Mouse (Mus musculus): ENCODE results near the gene Dennd4a. TPM values are rescaled to one million over a fixed set of nuclear protein-coding genes. Genes with fewer than 3 reads are reported as not detected.

The Dennd4a gene
- polyA plus RNA-seq, 1 experiment from 2014 or later, result 10.1 TPM

GRCm38 (mm10) chr9:64786216-64786905, 24.8 kb upstream of the Dennd4a start:
- 83% methylated on average over 9 of the region's 9 CpGs for WGBS

GRCm38 (mm10) chr9:64788070-64788469, 23.1 kb upstream of the Dennd4a start:
- H3K4me3 ChIP-seq (ENCODE audit: low read depth, low read length), result no peak overlapping the region
- H3K9ac ChIP-seq (ENCODE audit: low read depth, low read length), result no peak overlapping the region
- no peak for DNase-seq (ENCODE audit: low spot score)
- H3K4me2 ChIP-seq (replicated peaks; ENCODE audit: low read depth, low read length), result no peak overlapping the region
- ATAC-seq (ENCODE audit: low FRiP score), result no peak
- no peaks in the 10 kb centered on the region for H3K36me3 ChIP-seq (ENCODE audit: control insufficient read depth, insufficient read depth, low read length)
- no peaks in the 10 kb centered on the region for H3K27me3 ChIP-seq (ENCODE audit: control insufficient read depth, insufficient read depth, low read length)
- no peaks in the 10 kb centered on the region for H3K9me3 ChIP-seq (ENCODE audit: control insufficient read depth, low read length)
- 94% methylated on average over 7 of the region's 7 CpGs for WGBS
- no peaks in the 10 kb centered on the region for H3K4me1 ChIP-seq (replicated peaks; ENCODE audit: control insufficient read depth, insufficient read depth, low read length)
- H3K27ac ChIP-seq (ENCODE audit: low read depth, low read length), result no peak overlapping the region

More at GRCm38 (mm10) chr9:64786216-64786905, 24.8 kb upstream of the Dennd4a start:
- no peak overlapping the region for H3K27ac ChIP-seq (ENCODE audit: low read depth, low read length)
- no peak for DNase-seq (ENCODE audit: low spot score)
- no peak overlapping the region for H3K4me2 ChIP-seq (replicated peaks; ENCODE audit: low read depth, low read length)
- no peak overlapping the region for H3K9ac ChIP-seq (ENCODE audit: low read depth, low read length)
- H3K36me3 ChIP-seq (ENCODE audit: control insufficient read depth, insufficient read depth, low read length), result no peaks in the 10 kb centered on the region
- no peaks in the 10 kb centered on the region for H3K4me1 ChIP-seq (replicated peaks; ENCODE audit: control insufficient read depth, insufficient read depth, low read length)
- H3K27me3 ChIP-seq (ENCODE audit: control insufficient read depth, insufficient read depth, low read length), result no peaks in the 10 kb centered on the region
- no peak overlapping the region for H3K4me3 ChIP-seq (ENCODE audit: low read depth, low read length)
- ATAC-seq (ENCODE audit: low FRiP score), result no peak
- H3K9me3 ChIP-seq (ENCODE audit: control insufficient read depth, low read length), result no peaks in the 10 kb centered on the region

GRCm38 (mm10) chr9:64789341-64789761, 21.8 kb upstream of the Dennd4a start:
- Histone ChIP-seq H3K27me3 (ENCODE audit: control insufficient read depth, insufficient read depth, low read length) (no peaks in the 10 kb centered on the region), H3K4me1 (replicated peaks; ENCODE audit: control insufficient read depth, insufficient read depth, low read length) (no peaks in the 10 kb centered on the region), H3K36me3 (ENCODE audit: control insufficient read depth, insufficient read depth, low read length) (no peaks in the 10 kb centered on the region), H3K9ac (ENCODE audit: low read depth, low read length) (no peak overlapping the region), H3K9me3 (ENCODE audit: control insufficient read depth, low read length) (no peaks in the 10 kb centered on the region), H3K27ac (ENCODE audit: low read depth, low read length) (no peak overlapping the region), H3K4me2 (replicated peaks; ENCODE audit: low read depth, low read length) (no peak overlapping the region), H3K4me3 (ENCODE audit: low read depth, low read length) (no peak overlapping the region)
- ATAC-seq (ENCODE audit: low FRiP score) (no peak), DNase-seq (ENCODE audit: low spot score) (no peak)
- 83% methylated on average over 13 of the region's 13 CpGs for WGBS

- Histone ChIP-seq H3K4me2 (replicated peaks; ENCODE audit: low read depth, low read length) (no peak overlapping the region), H3K27ac (ENCODE audit: low read depth, low read length) (no peak overlapping the region), H3K4me3 (ENCODE audit: low read depth, low read length) (no peak overlapping the region), H3K9me3 (ENCODE audit: control insufficient read depth, low read length) (no peaks in the 10 kb centered on the region), H3K4me1 (replicated peaks; ENCODE audit: control insufficient read depth, insufficient read depth, low read length) (no peaks in the 10 kb centered on the region), H3K27me3 (ENCODE audit: control insufficient read depth, insufficient read depth, low read length) (no peaks in the 10 kb centered on the region), H3K36me3 (ENCODE audit: control insufficient read depth, insufficient read depth, low read length) (no peaks in the 10 kb centered on the region), H3K9ac (ENCODE audit: low read depth, low read length) (no peak overlapping the region)
- no peak for DNase-seq (ENCODE audit: low spot score)
- WGBS, result 79% methylated on average over 10 of the region's 10 CpGs
- ATAC-seq (ENCODE audit: low FRiP score), result no peak
Observed at GRCm38 (mm10) chr9:64789887-64790400, 21.2 kb upstream of the Dennd4a start.

- no peaks in the 10 kb centered on the region for H3K36me3 ChIP-seq (ENCODE audit: control insufficient read depth, insufficient read depth, low read length)
- H3K4me2 ChIP-seq (replicated peaks; ENCODE audit: low read depth, low read length), result no peak overlapping the region
- no peak overlapping the region for H3K4me3 ChIP-seq (ENCODE audit: low read depth, low read length)
- no peaks in the 10 kb centered on the region for H3K4me1 ChIP-seq (replicated peaks; ENCODE audit: control insufficient read depth, insufficient read depth, low read length)
- no peak overlapping the region for H3K9ac ChIP-seq (ENCODE audit: low read depth, low read length)
- WGBS, result 90% methylated on average over 7 of the region's 7 CpGs
- no peaks in the 10 kb centered on the region for H3K9me3 ChIP-seq (ENCODE audit: control insufficient read depth, low read length)
- no peak overlapping the region for H3K27ac ChIP-seq (ENCODE audit: low read depth, low read length)
- no peaks in the 10 kb centered on the region for H3K27me3 ChIP-seq (ENCODE audit: control insufficient read depth, insufficient read depth, low read length)
- ATAC-seq (ENCODE audit: low FRiP score) (no peak), DNase-seq (ENCODE audit: low spot score) (no peak)
Observed at GRCm38 (mm10) chr9:64790673-64791660, 20.2 kb upstream of the Dennd4a start.

- H3K36me3 ChIP-seq (ENCODE audit: control insufficient read depth, insufficient read depth, low read length), result no peaks in the 10 kb centered on the region
- H3K4me3 ChIP-seq (ENCODE audit: low read depth, low read length), result no peak overlapping the region
- H3K9me3 ChIP-seq (ENCODE audit: control insufficient read depth, low read length), result no peaks in the 10 kb centered on the region
- ATAC-seq (ENCODE audit: low FRiP score) (no peak), DNase-seq (ENCODE audit: low spot score) (no peak)
- H3K27me3 ChIP-seq (ENCODE audit: control insufficient read depth, insufficient read depth, low read length), result no peaks in the 10 kb centered on the region
- H3K27ac ChIP-seq (ENCODE audit: low read depth, low read length), result no peak overlapping the region
- no peak overlapping the region for H3K4me2 ChIP-seq (replicated peaks; ENCODE audit: low read depth, low read length)
- H3K9ac ChIP-seq (ENCODE audit: low read depth, low read length), result no peak overlapping the region
- WGBS, result 89% methylated on average over 1 of the region's 1 CpGs
- no peaks in the 10 kb centered on the region for H3K4me1 ChIP-seq (replicated peaks; ENCODE audit: control insufficient read depth, insufficient read depth, low read length)
Observed at GRCm38 (mm10) chr9:64791676-64792075, 19.5 kb upstream of the Dennd4a start.

- no peak for DNase-seq (ENCODE audit: low spot score)
- H3K9ac ChIP-seq (ENCODE audit: low read depth, low read length), result no peak overlapping the region
- H3K27ac ChIP-seq (ENCODE audit: low read depth, low read length), result no peak overlapping the region
- no peaks in the 10 kb centered on the region for H3K27me3 ChIP-seq (ENCODE audit: control insufficient read depth, insufficient read depth, low read length)
- no peaks in the 10 kb centered on the region for H3K9me3 ChIP-seq (ENCODE audit: control insufficient read depth, low read length)
- H3K4me3 ChIP-seq (ENCODE audit: low read depth, low read length), result no peak overlapping the region
- no peaks in the 10 kb centered on the region for H3K4me1 ChIP-seq (replicated peaks; ENCODE audit: control insufficient read depth, insufficient read depth, low read length)
- H3K36me3 ChIP-seq (ENCODE audit: control insufficient read depth, insufficient read depth, low read length), result no peaks in the 10 kb centered on the region
- 78% methylated on average over 10 of the region's 10 CpGs for WGBS
- ATAC-seq (ENCODE audit: low FRiP score), result no peak
- H3K4me2 ChIP-seq (replicated peaks; ENCODE audit: low read depth, low read length), result no peak overlapping the region
Observed at GRCm38 (mm10) chr9:64792379-64793274, 18.5 kb upstream of the Dennd4a start.

GRCm38 (mm10) chr9:64793275-64793590, 17.9 kb upstream of the Dennd4a start:
- Histone ChIP-seq H3K9me3 (ENCODE audit: control insufficient read depth, low read length) (no peaks in the 10 kb centered on the region), H3K36me3 (ENCODE audit: control insufficient read depth, insufficient read depth, low read length) (no peaks in the 10 kb centered on the region), H3K4me1 (replicated peaks; ENCODE audit: control insufficient read depth, insufficient read depth, low read length) (no peaks in the 10 kb centered on the region), H3K9ac (ENCODE audit: low read depth, low read length) (no peak overlapping the region), H3K27me3 (ENCODE audit: control insufficient read depth, insufficient read depth, low read length) (no peaks in the 10 kb centered on the region), H3K4me2 (replicated peaks; ENCODE audit: low read depth, low read length) (no peak overlapping the region), H3K4me3 (ENCODE audit: low read depth, low read length) (no peak overlapping the region), H3K27ac (ENCODE audit: low read depth, low read length) (no peak overlapping the region)
- no peak for ATAC-seq (ENCODE audit: low FRiP score)
- DNase-seq (ENCODE audit: low spot score), result no peak
